Mouse (Mus musculus): ENCODE results near the gene Rabepk. TPM values are rescaled to one million over a fixed set of nuclear protein-coding genes. Genes with fewer than 3 reads are reported as not detected.
"Not testable (repeated sequence)": the region's sequence is repeated elsewhere in the genome, so short reads cannot be mapped to it uniquely, and the experiment has no call there.

The Rabepk gene
- polyA plus RNA-seq, 1 experiment from 2014 or later, result 23.4 TPM

- WGBS, result 92% methylated on average over 4 of the region's 4 CpGs
- H3K36me3 ChIP-seq (replicated peaks), result peaks cover 51% of the 10 kb centered on the region
- H3K4me3 ChIP-seq (replicated peaks), result peak overlapping the region; percentile 96
- H3K9me3 ChIP-seq, result no peaks in the 10 kb centered on the region
- no peak overlapping the region for H3K9ac ChIP-seq
- H3K4me2 ChIP-seq, result peak overlapping the region; percentile 63
- H3K4me1 ChIP-seq, result peaks cover 52% of the 10 kb centered on the region
- no peaks in the 10 kb centered on the region for H3K27me3 ChIP-seq
- H3K27ac ChIP-seq, result no peak overlapping the region
- no peak for ATAC-seq (ENCODE audit: low FRiP score)
These were observed 26.0 kb downstream of the Rabepk start for GRCm38 (mm10) chr2:34773673-34774072.

- WGBS, result 4% methylated on average over 50 of the region's 50 CpGs
- Histone ChIP-seq H3K4me3 (replicated peaks) (peak overlapping the region; percentile 96), H3K27ac (peak overlapping the region; percentile 88), H3K9ac (peak overlapping the region; percentile 98), H3K36me3 (replicated peaks) (peaks cover 42% of the 10 kb centered on the region), H3K4me2 (peak overlapping the region; percentile 63), H3K27me3 (no peaks in the 10 kb centered on the region), H3K4me1 (peaks cover 52% of the 10 kb centered on the region), H3K9me3 (no peaks in the 10 kb centered on the region)
- peak; percentile 34 for ATAC-seq (ENCODE audit: low FRiP score)
These were observed 27.2 kb downstream of the Rabepk start for GRCm38 (mm10) chr2:34772252-34773235.

- under 1% methylated on average over 60 of the region's 60 CpGs for WGBS
- H3K4me1 ChIP-seq, result peaks cover 42% of the 10 kb centered on the region
These were observed 28.1 kb downstream of the Rabepk start, which contains the start of gene Hspa5 for GRCm38 (mm10) chr2:34771368-34772226. Gene Hspa5 (plus strand): TSS chr2:34771970.

GRCm38 (mm10) chr2:34770951-34771350 lies 28.8 kb downstream of the Rabepk start:
- Histone ChIP-seq H3K4me2 (peak overlapping the region; percentile 70), H3K36me3 (replicated peaks) (peaks cover 26% of the 10 kb centered on the region), H3K4me1 (peaks cover 36% of the 10 kb centered on the region), H3K4me3 (replicated peaks) (peak overlapping the region; percentile 96), H3K9ac (peak overlapping the region; percentile 89), H3K27me3 (no peaks in the 10 kb centered on the region), H3K9me3 (no peaks in the 10 kb centered on the region), H3K27ac (peak overlapping the region; percentile 90)
- WGBS, result 5% methylated on average over 6 of the region's 6 CpGs
- no peak for ATAC-seq (ENCODE audit: low FRiP score)

More at GRCm38 (mm10) chr2:34771368-34772226, 28.1 kb downstream of the Rabepk start, which contains the start of gene Hspa5:
- peak within 1 kb of the TSS; percentile 70 for H3K4me2 ChIP-seq
- peak within 1 kb of the TSS; percentile 96 for H3K4me3 ChIP-seq (replicated peaks)
- H3K9ac ChIP-seq, result peak within 1 kb of the TSS; percentile 98
- H3K27ac ChIP-seq, result peak within 1 kb of the TSS; percentile 90
- peaks cover 32% of the 10 kb centered on the region for H3K36me3 ChIP-seq (replicated peaks)
- H3K9me3 ChIP-seq, result no peaks in the 10 kb centered on the region
- peak; percentile 99 for ATAC-seq (ENCODE audit: low FRiP score)
- no peaks in the 10 kb centered on the region for H3K27me3 ChIP-seq

- H3K4me1 ChIP-seq, result peaks cover 27% of the 10 kb centered on the region
- H3K4me3 ChIP-seq (replicated peaks), result no peak overlapping the region
- 91% methylated on average over 2 of the region's 2 CpGs for WGBS
- H3K4me2 ChIP-seq, result peak overlapping the region; percentile 70
- no peaks in the 10 kb centered on the region for H3K9me3 ChIP-seq
- ATAC-seq (ENCODE audit: low FRiP score), result no peak
- peaks cover 17% of the 10 kb centered on the region for H3K36me3 ChIP-seq (replicated peaks)
- H3K27me3 ChIP-seq, result no peaks in the 10 kb centered on the region
- H3K27ac ChIP-seq, result no peak overlapping the region
- H3K9ac ChIP-seq, result no peak overlapping the region
These were observed 29.7 kb downstream of the Rabepk start for GRCm38 (mm10) chr2:34770049-34770448.

GRCm38 (mm10) chr2:34764801-34765200 lies 34.9 kb downstream of the Rabepk start:
- no peaks in the 10 kb centered on the region for H3K27me3 ChIP-seq
- no peak overlapping the region for H3K4me2 ChIP-seq
- ATAC-seq (ENCODE audit: low FRiP score), result no peak
- no peaks in the 10 kb centered on the region for H3K4me1 ChIP-seq
- H3K27ac ChIP-seq, result no peak overlapping the region
- WGBS, result 58% methylated on average over 12 of the region's 12 CpGs
- no peaks in the 10 kb centered on the region for H3K36me3 ChIP-seq (replicated peaks)
- no peak overlapping the region for H3K4me3 ChIP-seq (replicated peaks)
- no peak overlapping the region for H3K9ac ChIP-seq
- H3K9me3 ChIP-seq, result no peaks in the 10 kb centered on the region

- no peaks in the 10 kb centered on the region for H3K27me3 ChIP-seq
- no peak for ATAC-seq (ENCODE audit: low FRiP score)
- no peak overlapping the region for H3K27ac ChIP-seq
- no peaks in the 10 kb centered on the region for H3K36me3 ChIP-seq (replicated peaks)
- H3K4me1 ChIP-seq, result no peaks in the 10 kb centered on the region
- no peak overlapping the region for H3K4me2 ChIP-seq
- no peak overlapping the region for H3K4me3 ChIP-seq (replicated peaks)
- H3K9me3 ChIP-seq, result no peaks in the 10 kb centered on the region
- H3K9ac ChIP-seq, result no peak overlapping the region
- WGBS, result 62% methylated on average over 2 of the region's 2 CpGs
These were observed 36.8 kb downstream of the Rabepk start for GRCm38 (mm10) chr2:34762872-34763271.

GRCm38 (mm10) chr2:34762174-34762573 lies 37.5 kb downstream of the Rabepk start:
- Histone ChIP-seq H3K9me3 (no peaks in the 10 kb centered on the region), H3K27ac (no peak overlapping the region), H3K9ac (no peak overlapping the region), H3K4me3 (replicated peaks) (no peak overlapping the region), H3K27me3 (no peaks in the 10 kb centered on the region), H3K4me2 (no peak overlapping the region), H3K4me1 (no peaks in the 10 kb centered on the region), H3K36me3 (replicated peaks) (no peaks in the 10 kb centered on the region)
- no peak for ATAC-seq (ENCODE audit: low FRiP score)
- WGBS, result 89% methylated on average over 2 of the region's 2 CpGs

- WGBS, result 91% methylated on average over 5 of the region's 5 CpGs
- not testable (repeated sequence) for H3K4me3 ChIP-seq (replicated peaks); H3K4me1 ChIP-seq; H3K36me3 ChIP-seq (replicated peaks); H3K4me2 ChIP-seq; ATAC-seq (ENCODE audit: low FRiP score); H3K27me3 ChIP-seq; H3K27ac ChIP-seq; H3K9ac ChIP-seq; H3K9me3 ChIP-seq
These were observed 38.4 kb downstream of the Rabepk start for GRCm38 (mm10) chr2:34761272-34761671.

- Histone ChIP-seq H3K27ac (no peak overlapping the region), H3K9ac (no peak overlapping the region), H3K4me3 (replicated peaks) (no peak overlapping the region), H3K9me3 (no peaks in the 10 kb centered on the region), H3K36me3 (replicated peaks) (no peaks in the 10 kb centered on the region), H3K27me3 (no peaks in the 10 kb centered on the region), H3K4me2 (no peak overlapping the region), H3K4me1 (peaks cover 14% of the 10 kb centered on the region)
- no peak for ATAC-seq (ENCODE audit: low FRiP score)
- 68% methylated on average over 1 of the region's 1 CpGs for WGBS
These were observed 42.4 kb downstream of the Rabepk start for GRCm38 (mm10) chr2:34757341-34757740.

- WGBS, result under 1% methylated on average over 13 of the region's 14 CpGs
These were observed 45.0 kb downstream of the Rabepk start, which contains the start of gene Gapvd1 for GRCm38 (mm10) chr2:34754551-34755358. Gene Gapvd1 (minus strand): TSS chr2:34755232.

More at GRCm38 (mm10) chr2:34754551-34755358, 45.0 kb downstream of the Rabepk start, which contains the start of gene Gapvd1:
- peak within 1 kb of the TSS; percentile 66 for H3K4me2 ChIP-seq
- no peaks in the 10 kb centered on the region for H3K36me3 ChIP-seq (replicated peaks)
- peak within 1 kb of the TSS; percentile 95 for H3K27ac ChIP-seq
- peak within 1 kb of the TSS; percentile 96 for H3K9ac ChIP-seq
- no peak for ATAC-seq (ENCODE audit: low FRiP score)
- H3K4me3 ChIP-seq (replicated peaks), result peak within 1 kb of the TSS; percentile 85
- H3K27me3 ChIP-seq, result no peaks in the 10 kb centered on the region
- no peaks in the 10 kb centered on the region for H3K9me3 ChIP-seq
- peaks cover 25% of the 10 kb centered on the region for H3K4me1 ChIP-seq
